Mouse (Mus musculus) brain, embryonic 14.5 days (tissue): Measurements from ENCODE around the gene Cbx4. TPM values are rescaled to one million over a fixed set of nuclear protein-coding genes. Genes with fewer than 3 reads are reported as not detected.

Experiments
- DNase-seq: peaks from one replicate; pipeline ENCODE4 v3.0.0-alpha.2; 2011; ENCODE audit warnings: low read depth
- CTCF ChIP-seq: fragments of 200-500 bp; IDR thresholded peaks from 2 replicates; pipeline ENCODE4 v1.5.1; 2012; ENCODE audit warnings: inconsistent platforms, mild to moderate bottlenecking, moderate library complexity, borderline replicate concordance; ENCODE audit not compliant: insufficient read depth, insufficient read length; ENCODE audit errors: extremely low read depth
- POLR2A ChIP-seq: fragments of 200-500 bp; IDR thresholded peaks from 2 replicates; pipeline ENCODE4 v1.6.1; 2012; ENCODE audit warnings: mild to moderate bottlenecking, inconsistent platforms, borderline replicate concordance; ENCODE audit not compliant: poor library complexity, insufficient read depth, insufficient read length, severe bottlenecking; ENCODE audit errors: extremely low read depth
- polyA plus RNA-seq: library from polyadenylated mRNA; depleted of rRNA; stranded (reverse); fragments of >200 nt; gene quantifications from 2 replicates; pipeline ENCODE4 v1.2.3, GENCODE M21; 2012; rRNA removed

Cbx4 gene
- polyA plus RNA-seq = 30.0 and 34.7 TPM in 2 replicates

DNA sequence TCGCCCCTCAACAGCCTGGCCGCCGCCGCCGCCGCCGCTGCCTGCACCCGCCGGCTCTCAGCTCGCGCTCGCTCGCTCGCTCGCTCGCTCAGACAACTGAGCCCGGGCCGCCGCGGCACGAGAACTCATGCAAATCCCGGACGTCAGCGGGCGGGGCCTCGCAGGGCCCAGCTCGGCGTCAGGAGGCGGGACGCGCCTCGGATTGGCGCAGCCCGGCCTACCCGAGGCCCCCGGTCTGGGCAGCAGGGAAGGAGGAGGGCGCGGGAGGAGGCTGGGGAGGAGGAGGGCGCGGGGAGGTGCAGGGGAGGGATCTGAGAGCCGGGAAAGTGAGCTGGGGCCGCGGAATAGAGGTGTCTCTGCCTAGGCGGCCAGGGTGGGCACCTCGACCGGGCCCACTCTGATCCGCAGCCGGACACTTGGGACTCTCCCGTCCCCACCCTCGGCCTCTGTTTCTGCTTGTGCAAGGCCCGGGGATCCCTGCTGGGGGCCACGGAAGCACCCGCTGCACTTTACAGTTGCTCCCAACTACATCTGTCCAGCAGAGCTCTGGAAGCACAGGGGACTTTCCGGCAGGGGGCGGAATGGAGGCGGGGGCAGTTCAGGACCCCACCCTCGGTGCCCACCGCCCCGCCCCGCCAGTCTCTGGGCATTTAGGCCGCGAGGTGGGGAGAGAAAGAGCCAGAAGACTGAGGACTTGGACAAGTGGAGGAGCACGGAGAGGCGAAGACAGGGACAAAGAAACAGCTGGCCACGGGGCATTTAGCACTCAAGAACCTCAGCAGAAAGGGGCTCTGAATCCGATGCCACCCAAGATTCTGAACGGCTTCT is at the start of gene Cbx4:
Gene Cbx4, minus strand, starts transcription at position 78 of the 828 bp plus-strand sequence.
- peak; percentile 92 for TF ChIP-seq POLR2A
- 0 out of 2 replicates have a peak, but pooled peaks have one; percentile 9 for TF ChIP-seq CTCF
- DNase-seq = peak; percentile 99

DNA sequence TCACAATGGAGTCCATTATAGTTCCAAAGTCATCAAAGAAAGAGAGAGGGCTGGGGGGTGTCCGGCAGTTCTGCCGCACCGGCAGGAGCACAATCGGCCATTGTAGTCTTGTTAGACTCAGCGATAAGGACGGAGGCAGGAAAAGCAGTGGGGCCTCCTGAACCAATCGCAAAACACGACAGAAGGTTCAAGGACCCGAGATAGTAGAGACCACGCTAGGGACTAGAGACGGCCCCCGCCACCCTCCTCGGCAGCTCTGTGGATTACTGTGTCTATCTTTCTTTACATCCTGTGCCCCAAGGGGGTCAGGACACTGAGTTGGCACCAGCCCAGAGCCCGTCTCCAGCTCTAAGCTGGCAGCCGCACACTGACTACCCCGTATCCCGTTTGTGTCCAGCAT is 48.6 kb upstream of the Cbx4 start:
- TF ChIP-seq POLR2A = no peak
- no peak for TF ChIP-seq CTCF
- peak; percentile 67 for DNase-seq

DNA sequence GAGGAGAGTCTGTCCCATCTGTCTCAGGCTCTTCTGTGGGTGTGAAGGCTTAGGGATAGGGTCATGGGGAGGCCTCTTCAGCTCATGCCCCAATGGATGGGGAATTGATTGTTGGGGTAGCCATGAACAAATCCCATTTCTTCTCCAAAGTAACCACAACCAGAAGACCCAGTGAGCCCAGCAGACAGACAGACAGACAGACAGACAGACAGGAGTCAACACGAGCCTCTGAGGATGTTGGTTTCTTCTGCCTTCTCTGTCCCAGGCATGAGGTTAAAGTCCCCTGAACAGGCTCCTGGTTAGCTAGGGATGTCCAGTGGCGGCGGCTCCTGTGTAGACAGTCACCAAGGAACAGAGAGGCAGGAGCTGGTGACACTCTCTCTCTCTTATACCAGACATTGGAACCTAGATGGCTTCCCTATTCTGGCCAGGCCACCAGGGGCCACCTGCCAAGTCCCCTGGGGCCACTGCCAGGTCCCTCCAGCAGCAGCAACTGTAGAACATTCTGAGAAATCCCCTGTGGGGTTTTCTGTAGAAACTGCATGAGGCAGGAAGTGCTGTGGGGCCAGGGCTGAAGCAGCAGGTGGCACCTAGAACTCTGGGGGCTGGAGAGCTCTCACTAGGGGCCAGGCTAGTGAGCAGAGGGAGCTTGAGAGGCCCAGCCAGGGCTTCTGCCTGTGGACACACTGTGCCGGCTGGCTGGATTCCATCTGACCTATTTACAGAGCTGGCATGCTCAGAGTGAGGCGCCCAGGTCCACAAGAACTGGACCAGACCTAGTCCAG is 47.6 kb upstream of the Cbx4 start:
- no peak for TF ChIP-seq CTCF
- no peak for TF ChIP-seq POLR2A
- no peak for DNase-seq

DNA sequence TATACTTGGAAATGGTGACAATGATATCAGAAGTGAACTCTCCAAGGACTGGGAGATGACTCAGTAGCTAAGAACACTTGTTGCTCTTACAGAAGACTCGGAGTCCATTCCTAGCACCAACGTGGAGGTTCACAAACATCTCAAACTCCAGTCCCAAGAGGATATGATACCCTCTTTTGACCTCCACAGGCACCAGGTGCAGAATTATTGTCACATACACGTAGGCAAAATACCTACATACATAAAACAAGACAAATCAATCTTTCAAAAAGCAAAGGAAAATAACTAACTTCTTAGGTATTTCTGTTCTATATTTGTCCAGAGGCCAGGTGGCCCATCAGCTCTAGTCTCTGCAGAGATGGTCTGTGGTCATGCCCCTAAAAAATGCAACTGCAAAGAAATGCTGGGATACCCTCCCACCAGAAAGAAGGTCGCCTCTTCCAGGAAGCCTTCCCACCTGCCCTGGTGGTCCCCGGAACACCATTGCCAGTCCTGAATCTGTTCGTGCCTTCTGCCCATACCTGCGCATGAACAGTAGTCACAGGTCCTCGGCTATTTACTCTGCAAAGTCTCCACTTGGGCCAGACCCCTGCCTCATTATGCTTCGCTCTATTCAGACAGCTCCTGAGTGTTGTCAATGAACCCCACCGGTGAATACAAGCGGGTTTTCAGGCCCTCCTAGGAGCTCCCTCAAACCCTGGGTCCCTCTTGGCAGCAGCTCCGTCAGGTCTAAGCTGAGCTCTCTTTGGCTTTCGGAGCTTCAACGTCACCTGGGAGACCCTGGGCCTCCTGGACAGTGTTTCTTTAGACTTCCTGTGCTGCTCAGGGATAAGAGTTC is 46.4 kb upstream of the Cbx4 start:
- no peak for DNase-seq
- TF ChIP-seq POLR2A (no peak), CTCF (no peak)

DNA sequence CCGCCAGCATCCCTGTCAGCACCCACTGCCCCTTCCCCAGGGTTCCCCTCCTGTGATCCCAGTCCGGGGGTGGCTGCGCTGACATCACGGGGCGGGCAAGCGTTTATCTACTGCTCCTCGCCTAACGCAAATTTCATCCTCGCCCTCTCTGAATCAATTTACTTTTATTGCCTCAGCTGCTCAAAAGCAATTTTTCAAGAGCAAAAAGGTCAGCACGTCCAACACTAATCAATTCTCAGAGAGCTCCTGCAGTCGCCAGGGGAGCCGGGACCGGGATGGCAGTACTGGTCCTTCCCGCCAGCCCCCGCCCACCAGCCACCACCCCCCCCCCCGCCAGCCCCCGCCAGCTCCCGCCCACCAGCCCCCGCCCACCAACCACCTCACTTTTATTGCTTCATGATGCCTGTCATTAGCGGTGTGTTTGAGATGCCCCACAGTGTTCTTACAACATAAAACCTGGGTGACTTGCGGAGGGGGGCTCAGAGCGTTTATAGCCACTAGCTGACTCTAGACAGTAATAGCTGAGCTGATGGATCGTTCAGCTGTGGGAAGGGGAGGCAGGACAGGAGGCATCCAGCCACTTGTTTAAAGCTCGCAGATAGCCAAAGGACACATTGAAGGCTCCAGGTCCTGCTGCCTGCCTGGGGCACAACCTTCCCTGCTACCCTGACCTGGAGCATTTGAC is 44.2 kb upstream of the Cbx4 start:
- peak; percentile 67 for DNase-seq

DNA sequence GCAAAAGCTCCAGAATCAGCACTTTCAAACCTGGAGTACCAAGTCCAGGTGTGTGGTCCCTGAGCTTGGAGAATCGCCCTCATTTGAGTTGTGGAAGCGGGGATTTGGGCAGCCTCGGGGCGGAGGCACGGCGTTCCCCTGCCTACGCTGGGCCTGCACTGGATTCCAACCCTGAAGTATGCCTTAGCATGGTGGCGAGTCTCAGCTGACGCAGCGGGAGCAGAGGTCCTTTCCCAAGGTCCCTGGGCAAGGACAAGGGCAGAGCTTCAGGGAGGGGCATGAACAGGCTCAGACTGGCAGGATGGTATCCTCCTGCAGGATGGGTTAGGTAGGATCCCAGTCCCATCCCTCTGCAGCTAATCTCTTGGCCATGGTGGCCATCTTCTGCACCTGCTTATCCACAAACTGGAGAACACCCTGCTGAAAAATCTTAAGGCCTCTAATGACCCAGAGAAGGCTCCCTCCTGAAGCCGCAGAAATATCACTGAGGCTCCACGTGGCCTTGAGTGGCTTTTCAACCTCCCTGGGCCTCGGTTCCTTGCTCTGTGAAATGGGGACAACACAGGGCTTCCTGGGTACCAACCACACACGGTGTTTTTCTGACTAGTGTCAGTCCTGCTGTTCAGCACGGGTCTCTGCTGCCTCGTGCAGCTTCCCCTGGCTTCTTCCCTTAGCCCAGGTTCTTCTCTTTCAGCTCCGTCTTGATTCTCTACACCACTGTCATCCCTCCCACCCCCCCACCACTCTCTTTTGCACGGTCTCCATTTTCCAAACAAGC is 43.4 kb upstream of the Cbx4 start:
- no peak for DNase-seq
- TF ChIP-seq POLR2A (no peak), CTCF (no peak)

More for the DNA sequence above, 44.2 kb upstream of the Cbx4 start:
- TF ChIP-seq CTCF (no peak), POLR2A (no peak)

DNA sequence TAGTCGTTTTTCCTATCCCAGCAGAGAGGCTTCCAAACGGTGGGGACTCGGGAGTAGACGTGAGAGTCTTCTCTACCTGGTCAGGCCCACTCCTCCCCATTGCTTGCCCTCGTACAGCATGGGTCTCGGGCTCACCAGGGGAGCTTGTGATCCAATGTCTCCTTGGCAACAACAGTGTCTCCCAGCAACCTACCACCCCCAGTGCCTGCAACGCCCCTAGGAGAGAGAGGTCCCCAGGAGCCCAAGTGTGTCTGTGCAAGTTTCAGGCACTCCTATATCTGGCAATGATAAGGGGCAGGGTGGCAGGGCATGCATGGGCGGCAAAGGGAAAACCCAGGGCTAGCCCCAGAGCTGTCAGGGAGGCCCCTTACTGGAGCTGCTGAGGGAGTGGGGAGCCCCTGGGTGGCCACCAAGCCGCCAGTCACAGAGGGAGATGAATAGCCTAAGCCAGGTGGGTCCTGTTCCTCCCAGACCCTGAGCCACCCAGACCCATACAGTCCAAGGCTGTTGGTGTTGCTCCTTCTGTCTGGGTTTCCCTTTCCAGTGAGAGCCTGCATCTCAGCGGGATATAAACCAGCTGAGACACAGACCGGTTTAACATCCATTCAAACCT is 42.8 kb upstream of the Cbx4 start:
- no peak for TF ChIP-seq CTCF
- TF ChIP-seq POLR2A = no peak
- no peak for DNase-seq

DNA sequence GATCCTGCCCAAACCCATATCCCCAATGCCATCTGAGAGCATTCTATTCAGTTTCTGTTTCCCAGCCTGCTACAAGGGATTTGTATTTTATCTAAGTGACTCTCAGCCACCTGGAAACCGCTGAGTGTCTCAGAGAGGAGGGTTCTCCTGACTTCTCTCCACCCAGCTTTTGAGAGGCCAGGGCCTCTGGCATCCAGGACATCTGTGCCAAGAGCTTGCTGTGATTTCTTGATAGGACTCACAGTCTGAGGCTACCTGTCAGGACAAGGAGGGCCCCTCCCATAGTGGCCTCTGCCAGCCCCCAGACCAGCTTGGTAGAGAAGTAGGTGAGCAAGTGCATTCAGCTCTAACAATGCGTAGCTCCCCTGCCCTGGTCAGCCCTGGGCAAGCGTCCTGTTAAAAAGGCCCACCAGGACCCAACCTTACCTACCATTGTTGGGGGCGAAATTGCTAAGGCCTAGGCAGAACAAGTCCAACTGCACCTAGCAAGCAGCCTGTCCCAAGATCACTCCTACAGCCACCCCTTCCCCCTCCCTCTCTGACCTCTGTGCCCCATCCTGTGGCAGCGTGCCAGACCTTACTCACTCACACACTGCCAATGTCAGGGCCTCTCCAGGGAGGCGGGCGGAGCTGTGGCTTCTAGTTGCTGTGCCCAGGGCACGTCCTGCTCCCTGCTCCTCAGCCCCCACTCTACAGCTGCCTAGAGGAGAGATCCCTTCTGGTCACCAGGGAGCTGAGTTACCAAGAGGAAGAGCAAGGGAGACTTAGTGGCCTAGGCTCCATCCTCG is 41.9 kb upstream of the Cbx4 start:
- DNase-seq = peak; percentile 70
- no peak for TF ChIP-seq CTCF
- no peak for TF ChIP-seq POLR2A

DNA sequence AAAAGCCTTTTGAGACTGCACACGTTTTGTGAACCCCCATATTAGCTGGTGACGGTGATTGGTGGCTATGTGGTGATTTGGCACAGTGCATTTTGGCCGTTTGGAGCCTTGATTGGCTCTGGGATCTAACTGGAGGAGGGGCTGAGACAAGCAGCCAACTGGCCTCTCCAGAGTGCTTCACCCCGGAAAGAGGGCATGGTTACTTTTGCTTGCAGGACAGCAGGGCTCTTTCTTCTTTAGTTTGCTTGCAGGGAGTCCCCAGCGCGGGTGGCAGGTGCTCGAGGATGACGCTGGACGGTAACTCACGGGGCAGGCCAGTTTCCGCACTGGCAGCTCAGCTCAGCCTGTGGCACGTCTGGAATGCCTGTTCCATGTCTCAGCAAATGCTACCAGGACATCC is 41.1 kb upstream of the Cbx4 start:
- peak; percentile 85 for DNase-seq

More for the DNA sequence above, 41.1 kb upstream of the Cbx4 start:
- TF ChIP-seq CTCF (no peak), POLR2A (no peak)
